Mouse (Mus musculus): Measurements from ENCODE around the gene Mob2. TPM values are rescaled to one million over a fixed set of nuclear protein-coding genes. Genes with fewer than 3 reads are reported as not detected.

The Mob2 gene
- total RNA-seq, 4 experiments from 2014 or later: 45.2 to 53.5 (median 46.9) TPM

DNA sequence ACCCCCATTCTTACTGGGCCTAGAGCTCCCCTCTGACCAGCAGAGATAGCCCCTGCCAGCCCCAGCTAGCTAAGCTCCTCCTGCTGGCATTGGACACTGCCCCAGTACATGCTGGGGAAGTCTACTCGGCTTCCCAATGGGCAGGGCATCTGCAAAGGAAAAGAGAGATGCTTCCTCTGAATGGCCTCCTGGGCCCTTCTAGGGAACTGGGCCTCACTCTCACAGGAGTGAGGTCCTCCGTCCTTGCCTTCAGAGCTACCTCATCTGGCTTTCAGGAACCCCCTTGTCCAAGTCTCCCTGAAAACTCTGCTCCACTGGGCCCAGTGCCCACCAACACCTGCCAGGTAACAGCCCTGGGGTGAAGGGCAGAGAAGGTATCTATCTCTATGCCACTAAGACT is 20.0 kb upstream of the Mob2 start:
- DNase-seq (ENCODE audit: low spot score): no peak

DNA sequence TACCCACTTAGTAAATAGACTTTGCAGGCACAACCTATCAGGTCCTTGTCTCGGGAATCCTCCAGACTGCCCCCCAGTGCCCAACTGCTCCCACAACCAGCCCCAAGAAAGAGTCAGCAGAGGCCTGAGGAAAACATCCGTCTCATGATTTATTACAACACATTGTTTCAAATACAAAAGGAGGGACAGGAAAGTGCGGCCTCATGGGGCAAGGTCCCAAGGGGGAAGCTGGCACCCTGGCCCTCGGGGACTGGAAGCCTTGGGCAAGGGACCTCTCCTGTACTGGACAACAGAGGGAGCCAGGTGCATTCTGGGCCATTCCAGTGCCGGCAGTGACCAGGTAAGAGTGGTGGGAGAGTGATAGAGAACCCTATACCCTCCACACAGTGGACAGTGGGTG is 18.5 kb upstream of the Mob2 start:
- DNase-seq (ENCODE audit: low spot score): no peak

DNA sequence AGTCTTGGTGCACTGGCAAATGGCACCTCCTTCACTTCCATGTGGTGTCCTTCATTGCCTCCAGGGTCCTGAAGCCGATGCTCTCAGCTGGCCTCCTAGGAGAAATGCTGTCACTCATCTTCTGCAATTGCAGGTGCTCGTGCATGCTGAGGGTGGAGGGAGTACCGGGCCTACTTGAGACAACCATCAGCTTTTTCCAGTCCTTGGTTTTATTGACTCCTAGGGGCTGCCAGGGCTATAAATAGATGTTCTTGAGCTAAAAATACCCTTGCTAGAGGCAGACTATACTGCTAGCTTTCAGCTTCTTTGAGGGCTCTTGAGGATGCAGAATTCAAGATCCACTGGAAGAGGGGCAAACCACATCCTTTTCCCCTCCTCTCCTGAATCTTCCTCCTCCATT is 16.3 kb upstream of the Mob2 start:
- DNase-seq (ENCODE audit: low spot score): no peak

DNA sequence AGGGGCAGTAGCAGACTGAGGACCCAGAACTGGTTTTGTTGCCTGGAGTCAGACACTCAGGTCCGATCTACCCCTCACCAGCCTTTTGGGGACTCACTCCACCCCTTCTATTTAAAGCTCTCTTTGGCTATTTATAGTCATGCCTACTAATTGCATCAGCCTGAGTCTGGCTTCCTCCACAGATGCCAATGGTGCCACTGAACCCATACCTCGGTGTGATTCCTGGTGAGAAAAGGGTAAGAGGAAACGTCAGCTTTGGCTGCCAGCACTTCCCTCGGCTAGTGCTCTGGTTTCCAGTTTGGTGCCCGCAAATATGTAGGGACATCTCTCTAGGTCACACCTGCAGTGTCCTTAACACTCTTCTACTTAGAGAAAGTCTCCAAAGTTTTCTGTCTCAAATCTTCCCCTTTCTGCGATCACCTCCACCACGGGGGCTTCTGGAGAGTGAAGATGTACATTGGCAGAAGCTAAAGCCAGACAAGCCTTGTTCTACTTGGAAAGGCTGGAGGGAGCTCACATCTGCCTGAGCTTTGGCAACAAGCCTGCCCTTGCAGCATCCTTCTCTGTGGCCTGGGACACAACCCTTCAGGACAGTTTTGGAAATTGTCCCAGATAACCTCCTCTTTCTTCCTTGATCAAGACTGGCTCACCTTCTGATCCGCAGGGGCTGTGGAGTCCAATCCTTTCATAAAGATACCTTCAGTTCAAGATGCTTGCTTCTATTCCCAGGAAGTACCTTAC is 13.5 kb upstream of the Mob2 start:
- no peak for DNase-seq (ENCODE audit: low spot score)

DNA sequence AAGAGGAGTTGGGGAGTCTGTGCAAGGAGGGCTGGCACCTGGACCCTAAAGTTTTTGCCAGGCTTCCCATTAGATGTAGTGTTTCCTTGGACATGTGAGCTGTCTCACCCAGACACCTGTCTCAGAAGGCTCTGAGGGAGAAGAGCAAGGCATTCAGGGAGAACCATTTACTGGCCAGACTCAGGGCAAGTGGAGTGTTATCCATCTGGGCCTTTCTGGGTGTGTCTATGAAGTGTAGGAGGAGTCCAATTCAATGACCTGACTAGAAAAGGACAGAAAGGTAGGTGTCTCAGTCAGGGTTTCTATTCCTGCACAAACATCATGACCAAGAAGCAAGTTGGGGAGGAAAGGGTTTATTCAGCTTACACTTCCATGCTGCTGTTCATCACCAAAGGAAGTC is 10.9 kb upstream of the Mob2 start:
- DNase-seq (ENCODE audit: low spot score): no peak

DNA sequence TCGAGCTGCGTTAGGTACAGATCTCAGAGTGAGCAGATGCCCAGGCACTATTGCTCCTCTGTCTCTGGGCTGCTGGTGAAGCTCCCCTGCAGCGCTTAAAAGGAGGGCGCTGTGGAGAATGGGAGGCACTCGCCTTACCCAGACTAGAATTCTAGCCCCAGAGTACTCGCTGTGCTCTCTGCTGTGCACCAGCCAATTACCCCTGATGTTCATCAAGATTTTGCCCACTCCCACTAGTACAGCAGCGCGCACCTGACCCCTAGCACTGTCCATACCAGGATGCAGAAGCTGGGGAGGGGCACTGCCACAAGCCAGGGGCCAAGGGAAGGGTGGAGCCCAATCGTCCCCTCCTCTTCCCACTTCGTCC is 10.3 kb upstream of the Mob2 start:
- DNase-seq (ENCODE audit: low spot score): no peak

DNA sequence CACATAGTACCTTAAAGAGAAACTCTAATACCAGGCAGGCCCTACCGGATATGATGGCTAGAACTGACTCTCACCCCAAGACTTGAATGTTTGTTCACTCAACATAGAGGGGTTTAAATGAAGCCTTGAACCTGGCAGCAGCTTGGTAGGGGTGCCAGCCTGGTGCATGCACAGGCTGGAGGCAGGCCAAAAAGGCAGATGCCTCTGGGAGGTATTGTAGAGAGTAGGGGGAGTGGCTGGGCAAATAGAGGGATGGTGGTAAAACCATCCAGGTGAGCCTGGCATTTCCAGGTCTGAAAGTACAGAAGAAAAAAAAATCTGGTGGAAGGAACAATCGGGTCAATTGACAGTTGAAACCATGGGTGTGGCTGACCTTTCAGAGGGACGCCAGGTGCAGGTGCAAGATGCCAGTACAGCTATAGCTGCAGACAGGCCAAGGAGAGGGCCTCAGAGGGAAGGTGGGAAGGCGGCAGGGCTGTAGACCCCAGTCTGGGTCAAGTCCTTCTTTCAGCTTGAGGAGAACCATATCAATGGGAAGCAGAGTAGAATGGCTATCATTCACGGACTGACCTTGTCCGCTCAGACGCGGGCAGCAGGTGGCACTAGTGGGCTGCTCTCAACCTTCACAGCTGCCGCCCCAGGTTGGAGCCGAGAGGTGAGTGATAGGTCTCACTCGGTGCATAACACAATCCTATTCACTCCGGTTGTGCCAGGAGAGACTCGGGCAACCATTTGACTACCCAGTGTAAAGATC is 9.8 kb upstream of the Mob2 start:
- peak; percentile 71 for DNase-seq (ENCODE audit: low spot score)

DNA sequence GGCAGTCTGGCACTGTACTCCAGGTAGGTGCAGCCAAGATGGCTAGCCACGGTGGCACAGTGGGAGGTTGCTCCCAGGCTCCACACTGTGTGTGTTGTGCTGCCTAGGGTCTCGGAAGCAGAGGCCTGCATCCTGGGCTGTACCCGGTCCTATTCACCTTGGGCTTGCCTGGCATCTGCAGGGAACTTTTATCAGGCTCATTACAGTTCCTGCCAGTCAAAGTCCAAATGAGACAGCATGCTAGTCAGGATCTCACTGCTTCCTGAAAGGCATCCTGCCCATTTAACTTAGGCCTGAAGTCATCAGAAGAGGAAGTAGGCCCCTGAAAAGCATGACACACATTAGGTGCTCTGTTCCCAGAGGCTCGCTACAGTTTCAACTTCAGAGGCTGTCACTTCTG is 7.6 kb upstream of the Mob2 start:
- no peak for DNase-seq (ENCODE audit: low spot score)

DNA sequence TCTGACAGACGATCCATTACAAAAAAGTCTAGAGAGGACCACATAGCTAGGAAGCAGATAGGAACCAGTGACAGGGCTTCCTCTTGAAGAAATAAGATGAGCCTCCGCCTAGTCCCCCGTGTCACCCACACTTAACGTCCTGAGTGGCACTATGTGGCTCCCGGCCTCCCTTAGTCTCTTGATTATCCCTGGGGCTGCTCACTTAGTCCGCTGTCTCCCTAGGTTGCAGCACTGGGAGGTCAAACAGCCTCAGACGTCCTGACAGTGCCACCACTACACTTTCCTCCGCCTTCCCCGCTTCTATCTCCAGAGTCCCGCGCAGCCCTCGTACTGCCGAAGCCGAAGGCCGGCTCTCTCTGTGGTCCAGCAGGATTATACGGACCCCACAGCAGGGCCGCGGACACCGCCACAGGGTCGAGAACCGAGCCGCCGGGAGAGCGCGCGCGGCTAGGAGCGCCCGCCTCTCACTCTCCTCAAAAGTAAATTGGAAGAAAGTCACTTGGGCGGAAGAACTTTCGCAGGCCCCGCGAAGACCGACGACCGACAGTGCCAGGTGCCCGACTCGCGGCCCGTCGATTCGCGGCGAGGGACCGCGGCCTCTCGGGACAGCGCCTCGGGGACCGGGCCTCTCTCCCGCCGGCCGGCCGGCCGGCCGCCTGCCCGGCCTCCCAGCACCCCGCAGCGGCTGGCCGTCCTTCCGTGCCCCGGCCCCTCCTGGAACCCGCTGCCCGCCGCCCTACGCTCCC is 507 bp downstream of the Mob2 start:
- no peak for DNase-seq (ENCODE audit: low spot score)

DNA sequence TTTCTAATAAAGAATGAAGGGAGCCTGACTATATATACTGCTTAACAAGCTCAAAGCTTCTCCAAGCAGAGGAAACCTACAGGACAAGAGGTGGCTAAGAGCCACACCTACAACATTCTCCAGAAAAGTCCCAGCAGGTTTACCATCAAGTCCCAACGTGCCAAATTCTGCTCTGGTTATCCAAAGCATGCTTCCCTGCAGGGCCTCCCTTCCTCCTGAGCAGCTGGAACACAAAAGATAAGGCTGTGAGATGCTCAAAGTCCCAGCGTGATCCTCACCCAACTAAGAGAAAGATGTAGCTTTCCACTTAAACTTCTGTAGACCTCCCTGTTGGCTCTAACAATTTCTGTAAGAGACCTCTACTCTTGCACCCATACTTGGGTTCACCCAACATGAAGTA is 1.8 kb downstream of the Mob2 start:
- DNase-seq (ENCODE audit: low spot score): no peak

DNA sequence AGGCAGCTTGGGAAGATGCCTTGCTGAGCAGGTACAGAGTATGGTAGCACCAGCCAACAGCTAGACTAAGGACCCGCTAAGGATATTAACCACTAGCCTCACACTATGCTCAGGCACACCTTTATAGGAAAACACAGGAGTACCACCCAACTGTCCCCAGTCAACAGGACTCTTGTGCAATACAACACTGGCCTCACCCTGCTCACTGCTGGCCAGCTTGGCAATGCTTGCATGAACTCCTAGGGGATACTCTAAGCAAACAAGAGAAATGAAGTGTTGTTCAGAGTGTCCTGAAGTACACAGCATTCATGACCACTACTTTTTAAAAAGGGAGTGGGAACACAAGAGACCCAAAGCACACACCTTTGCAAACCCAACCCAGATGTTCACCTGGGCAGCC is 3.7 kb downstream of the Mob2 start:
- no peak for DNase-seq (ENCODE audit: low spot score)

DNA sequence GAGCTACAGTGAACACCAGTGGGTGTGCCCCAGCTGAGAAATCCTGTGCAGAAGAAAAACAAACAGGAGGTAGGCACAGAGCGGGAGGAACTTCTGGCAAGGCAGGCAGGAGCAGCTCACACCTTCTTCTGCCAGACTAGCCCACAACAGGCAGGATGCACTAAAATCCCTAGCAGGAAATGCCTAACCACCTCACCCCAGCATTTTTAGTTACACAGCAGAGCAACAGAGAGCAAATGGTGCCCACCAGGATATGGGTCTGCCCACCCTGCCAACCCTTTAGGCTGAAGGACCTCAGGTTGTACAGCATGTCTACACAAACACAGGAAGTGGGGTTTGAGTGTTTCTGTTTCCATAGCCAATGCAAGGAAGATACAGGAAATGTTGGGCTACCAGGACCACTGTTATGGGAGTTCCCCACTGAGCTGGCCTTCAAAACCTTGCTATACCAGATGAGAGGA is 4.2 kb downstream of the Mob2 start:
- DNase-seq (ENCODE audit: low spot score): no peak

DNA sequence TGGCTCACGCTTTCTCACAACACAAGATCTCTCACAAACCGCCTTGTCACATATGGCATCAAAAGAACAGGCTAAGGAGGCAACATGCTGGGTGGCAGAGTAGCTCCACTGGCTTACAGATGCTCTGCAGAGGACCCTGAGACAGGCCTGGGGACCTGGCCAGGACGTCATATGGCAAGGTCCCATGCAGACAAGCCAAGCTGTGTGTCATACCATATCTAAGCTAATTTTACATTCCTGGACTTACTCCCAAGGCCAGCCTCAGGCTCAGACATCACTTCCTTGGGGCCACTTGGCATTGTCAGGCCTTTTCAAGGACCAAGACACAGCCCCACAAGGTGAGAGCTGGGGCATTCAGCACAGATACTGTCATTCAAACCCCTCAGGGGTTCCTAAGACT is 5.4 kb downstream of the Mob2 start:
- no peak for DNase-seq (ENCODE audit: low spot score)

DNA sequence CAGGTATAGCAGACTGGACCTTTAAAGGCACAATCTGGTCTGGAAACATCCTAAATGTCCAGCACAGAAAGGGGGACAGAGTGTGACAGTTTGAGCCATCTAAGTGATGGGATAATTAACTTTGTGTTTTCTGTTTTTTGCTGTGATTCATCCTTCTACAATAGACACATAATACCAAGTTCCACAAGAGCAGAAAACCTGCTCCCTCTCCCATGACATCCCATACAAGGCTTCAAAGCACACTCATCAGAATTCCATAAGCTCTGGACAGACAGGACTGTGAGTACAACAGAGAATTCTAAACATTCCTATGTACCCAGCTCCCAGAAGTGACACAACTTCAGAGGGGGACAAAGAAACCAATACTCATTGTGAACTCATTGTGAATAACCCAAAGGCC is 10.3 kb downstream of the Mob2 start:
- DNase-seq (ENCODE audit: low spot score): no peak

DNA sequence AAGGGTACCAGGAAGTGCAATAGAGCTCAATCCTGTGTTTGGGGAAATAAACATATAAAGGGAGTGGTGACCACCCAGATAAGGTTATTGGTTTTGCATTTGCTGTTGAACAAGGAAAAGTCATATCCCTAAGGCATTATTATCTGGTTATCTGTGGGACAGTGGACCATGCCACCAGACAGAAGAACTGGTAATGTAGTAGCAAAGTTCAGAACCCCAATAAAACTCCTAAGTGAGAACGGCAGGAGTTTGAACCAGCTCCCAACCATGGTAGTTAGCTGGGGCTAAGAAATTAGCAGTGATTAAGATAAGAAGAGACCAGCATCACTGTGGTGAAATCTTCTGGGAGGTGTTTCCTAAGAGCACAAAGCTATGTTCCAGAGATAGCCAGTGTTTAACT is 14.9 kb downstream of the Mob2 start:
- no peak for DNase-seq (ENCODE audit: low spot score)

DNA sequence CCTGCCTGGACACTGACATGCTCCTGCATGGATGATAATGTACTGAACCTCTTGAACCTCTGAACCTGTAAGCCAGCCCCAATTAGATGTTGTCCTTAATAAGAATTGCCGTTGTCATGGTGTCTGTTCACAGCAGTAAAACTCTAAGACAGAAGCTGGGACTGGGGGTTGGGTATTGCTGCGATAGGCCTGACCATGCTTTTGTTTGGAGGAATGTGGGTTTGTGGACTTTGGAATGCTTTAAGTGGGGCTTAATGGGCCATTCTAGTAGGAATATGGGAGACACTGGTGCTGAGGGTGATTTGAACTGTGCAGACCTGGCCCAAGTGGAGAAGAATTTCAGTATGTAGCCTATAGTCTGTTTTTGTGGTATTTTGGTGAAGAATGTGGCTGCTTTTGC is 15.5 kb downstream of the Mob2 start:
- DNase-seq (ENCODE audit: low spot score): no peak

DNA sequence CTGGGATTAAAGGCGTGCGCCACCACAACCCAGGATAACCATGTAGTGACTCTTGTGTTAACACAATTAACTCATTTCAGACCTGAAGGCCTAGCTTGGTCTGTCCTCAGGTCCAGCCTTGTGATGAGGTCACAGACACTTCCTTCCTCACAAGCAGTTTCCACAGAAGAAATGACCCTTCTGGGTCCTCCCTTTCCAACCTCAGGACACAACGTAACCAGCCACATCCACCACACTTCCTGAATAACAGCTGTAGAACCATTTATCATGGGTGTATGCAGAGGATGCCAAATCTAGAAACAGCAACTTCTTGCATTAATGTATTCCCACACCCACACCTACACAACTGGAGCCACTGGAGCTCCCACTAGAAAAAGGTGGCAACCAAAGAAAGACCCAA is 20.1 kb downstream of the Mob2 start:
- DNase-seq (ENCODE audit: low spot score): peak; percentile 81

DNA sequence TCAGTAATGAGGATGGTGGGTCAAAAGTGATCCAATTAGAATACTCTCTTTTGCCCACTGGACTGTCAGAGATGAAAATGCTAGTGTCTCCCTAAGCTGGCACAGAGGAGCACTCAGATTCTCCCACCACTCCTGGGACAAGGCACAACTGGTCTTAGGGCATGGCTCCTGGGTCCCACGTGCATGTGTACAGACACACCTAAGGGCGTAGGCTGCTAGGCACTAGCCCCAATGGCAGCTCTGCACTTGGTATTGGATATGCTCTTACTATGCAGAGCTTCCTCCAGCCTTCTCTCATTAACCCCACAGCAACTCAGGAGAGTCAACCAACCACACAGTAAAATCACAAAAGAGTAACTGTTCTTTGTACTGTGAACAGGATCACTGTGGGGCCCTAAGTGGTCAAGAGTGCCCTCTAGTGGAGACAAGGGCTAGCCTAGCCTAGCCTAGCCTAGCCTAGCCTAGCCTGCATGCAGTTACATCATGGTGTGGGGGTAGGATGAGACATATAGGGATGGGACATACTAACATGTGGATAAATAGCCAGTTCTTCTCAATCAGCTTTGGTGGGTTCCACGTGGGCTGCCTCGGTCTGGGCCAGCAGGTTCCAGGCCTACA is 23.2 kb downstream of the Mob2 start:
- peak; percentile 60 for DNase-seq (ENCODE audit: low spot score)

DNA sequence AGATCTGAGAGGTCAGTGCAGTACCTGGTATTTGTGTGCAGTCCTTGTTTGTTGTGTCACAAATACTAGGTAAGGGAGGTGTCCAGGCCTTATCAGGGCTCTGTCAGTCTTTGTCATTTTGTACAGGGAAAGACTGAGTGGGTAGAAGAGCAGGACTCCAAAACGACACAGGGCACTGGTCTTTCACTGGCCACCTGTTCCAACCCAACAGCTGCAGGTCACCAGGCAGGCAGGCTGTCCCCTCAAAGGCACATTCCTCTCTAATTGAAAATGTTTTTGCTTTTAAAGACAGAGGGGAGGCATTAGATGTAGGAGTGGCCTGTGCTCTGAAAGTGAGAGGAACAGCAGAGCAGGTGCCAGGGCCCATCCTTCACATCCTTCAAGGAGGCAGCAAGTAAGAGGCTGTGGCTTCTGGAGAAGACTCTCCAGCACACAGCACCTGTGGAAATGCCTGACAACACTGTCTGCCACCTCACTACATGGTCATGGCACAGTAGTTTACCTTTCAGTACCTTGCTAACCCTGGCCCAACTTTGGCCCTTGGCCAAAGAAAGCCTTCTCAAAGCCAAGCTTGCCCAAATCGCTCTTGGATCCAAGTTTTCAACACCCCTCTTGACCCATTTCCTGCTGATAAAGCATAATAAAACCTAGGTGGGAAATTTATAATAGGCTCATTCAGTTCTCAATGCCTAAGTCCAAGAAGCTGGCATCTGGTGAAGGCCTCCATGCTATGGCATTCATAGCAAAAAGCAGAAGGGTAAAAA is 25.6 kb downstream of the Mob2 start:
- DNase-seq (ENCODE audit: low spot score): no peak

DNA sequence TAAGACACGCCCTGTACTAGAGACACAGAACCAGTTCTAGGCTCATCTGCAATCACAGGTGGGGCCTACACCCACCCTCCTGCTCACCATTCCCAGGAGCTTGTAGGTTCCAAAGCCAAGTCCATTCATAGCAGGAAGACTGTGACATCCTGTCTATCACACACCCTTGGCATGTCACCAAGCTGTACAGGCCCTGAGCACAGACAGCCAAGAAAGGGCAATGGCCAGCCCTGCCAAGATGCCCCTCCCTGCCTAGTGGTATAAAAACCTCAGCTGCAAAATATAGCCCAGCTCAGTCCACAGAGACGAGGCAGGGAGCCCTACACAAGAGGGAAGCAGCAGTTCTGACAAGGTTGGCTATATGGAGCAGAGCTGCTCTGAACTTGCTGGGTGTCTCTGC is 26.7 kb downstream of the Mob2 start:
- peak; percentile 85 for DNase-seq (ENCODE audit: low spot score)

DNA sequence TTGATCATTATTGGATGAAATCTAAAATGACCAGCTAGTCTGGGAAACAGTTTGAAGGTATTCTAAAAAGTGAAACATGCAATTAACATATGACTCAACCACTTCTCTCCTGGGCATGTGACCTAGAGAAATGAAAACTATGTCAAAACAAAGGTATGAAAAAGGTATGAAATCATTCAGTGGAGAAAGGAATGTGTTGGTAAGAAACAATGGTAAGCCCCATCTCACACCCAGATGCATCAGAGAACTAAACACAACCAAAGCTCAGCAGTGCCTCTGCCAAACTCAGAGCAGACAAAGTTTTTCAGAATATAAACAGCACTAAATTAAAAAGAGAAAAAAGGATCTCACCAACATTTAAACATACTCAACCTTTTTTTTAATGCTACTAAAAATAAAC is 30.8 kb downstream of the Mob2 start:
- no peak for DNase-seq (ENCODE audit: low spot score)

DNA sequence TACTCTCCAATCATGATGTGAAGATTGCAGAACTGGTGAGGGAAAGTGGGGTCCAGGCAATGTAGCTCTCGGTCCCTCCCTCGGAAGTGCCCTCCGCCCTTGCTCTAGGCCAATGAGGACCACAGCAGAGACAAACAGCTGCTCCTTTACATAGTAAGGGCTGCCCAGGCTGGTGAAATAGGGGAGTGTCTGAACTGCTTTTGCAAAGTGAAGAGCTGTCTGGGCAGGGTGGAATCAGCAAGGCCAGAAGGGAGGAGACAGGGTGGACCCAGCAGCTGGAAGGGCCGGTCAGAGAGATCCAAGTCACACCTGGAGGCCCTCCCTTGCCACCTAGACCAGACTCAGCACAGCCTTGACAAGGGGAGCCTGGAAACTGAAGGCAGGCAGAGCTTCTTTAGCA is 34.9 kb downstream of the Mob2 start:
- no peak for DNase-seq (ENCODE audit: low spot score)
